In the genomic region with DNA sequence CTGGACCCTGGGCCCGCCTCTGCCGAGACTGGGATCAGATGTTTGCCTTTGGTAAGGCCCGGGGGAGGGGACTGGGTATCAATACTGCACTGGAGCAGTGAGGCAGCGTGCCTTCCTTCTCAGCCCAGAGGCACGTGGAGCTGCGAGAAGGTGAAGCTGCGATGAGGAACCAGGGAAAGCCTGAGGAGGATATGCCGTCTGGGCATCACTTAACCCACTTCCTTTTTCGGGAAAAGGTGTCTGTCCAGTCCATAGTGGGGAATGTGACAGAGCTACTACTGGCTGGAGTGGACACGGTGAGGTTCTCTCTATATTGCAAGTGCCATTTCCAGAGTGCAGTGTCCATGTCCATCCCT, we compare ENCODE assay signal across 14 mouse cellular contexts. TPM values are rescaled to one million over a fixed set of nuclear protein-coding genes. Genes with fewer than 3 reads are reported as not detected.
DNase-seq lines count a peak whose midpoint lies in the region; ATAC-seq lines count a peak whose summit lies in the region.
"Had no signal": no experiment of that assay in that cellular context is flagged by ENCODE, and none has a peak within 500 bp of the region (broad histone marks: within the 10 kb centered on the region; RNA-seq: fewer than 3 reads in every experiment).

No protein-coding gene starts in this region.

- H3K27ac ChIP-seq in heart, embryonic 13.5 days (replicated peaks) = no peak overlapping the region
- no peak overlapping the region for H3K27ac ChIP-seq in midbrain, embryonic 10.5 days (replicated peaks)
- no peak overlapping the region for H3K27ac ChIP-seq in midbrain, embryonic 11.5 days (ENCODE audit: low read depth, low read length)
- no peak overlapping the region for H3K27ac ChIP-seq in intestine, embryonic 15.5 days
- H3K27ac ChIP-seq in stomach, embryonic 16.5 days (ENCODE audit: low read length) = no peak overlapping the region
- H3K27ac ChIP-seq: liver, embryonic 15.5 days; midbrain, embryonic 12.5 days had no signal

- no peak overlapping the region for H3K4me2 ChIP-seq in heart, embryonic 13.5 days
- H3K4me2 ChIP-seq in midbrain, embryonic 11.5 days = no peak overlapping the region
- peak overlapping the region; percentile 66 for H3K4me2 ChIP-seq in intestine, embryonic 15.5 days (replicated peaks)
- H3K4me2 ChIP-seq in stomach, embryonic 16.5 days (ENCODE audit: low read depth, low read length) = peak overlapping the region; percentile 51
- H3K4me2 ChIP-seq: midbrain, embryonic 12.5 days had no signal

- intact Hi-C loops in heart, postnatal 36 days (cut with DNase I) = no loop called here

- H3K4me1 ChIP-seq in heart, embryonic 13.5 days = peaks cover 21% of the 10 kb centered on the region
- peaks cover 18% of the 10 kb centered on the region for H3K4me1 ChIP-seq in midbrain, embryonic 10.5 days
- peaks cover 7% of the 10 kb centered on the region for H3K4me1 ChIP-seq in midbrain, embryonic 11.5 days (ENCODE audit: control insufficient read depth, insufficient read depth, low read length)
- peaks cover 17% of the 10 kb centered on the region for H3K4me1 ChIP-seq in intestine, embryonic 15.5 days (replicated peaks)
- H3K4me1 ChIP-seq in stomach, embryonic 16.5 days (ENCODE audit: control insufficient read depth, insufficient read depth, low read length) = peaks cover 11% of the 10 kb centered on the region

- peak overlapping the region; percentile 32; the same call in 1 of the 2 replicates for H3K4me3 ChIP-seq in heart, embryonic 13.5 days
- H3K4me3 ChIP-seq in midbrain, embryonic 10.5 days = peak overlapping the region; percentile 34; the same call in 1 of the 2 replicates
- no peak overlapping the region for H3K4me3 ChIP-seq in midbrain, embryonic 11.5 days (ENCODE audit: low read depth, low read length)
- no peak overlapping the region for H3K4me3 ChIP-seq in intestine, embryonic 15.5 days (replicated peaks)
- 0 out of 2 replicates have a peak overlapping the region, but pooled peaks have one; percentile 31 for H3K4me3 ChIP-seq in stomach, embryonic 16.5 days (replicated peaks; ENCODE audit: low read length)
- H3K4me3 ChIP-seq: liver, embryonic 15.5 days had no signal

- no peak for DNase-seq in heart, postnatal 36 days
- DNase-seq in midbrain, embryonic 10.5 days (ENCODE audit: low spot score) = no peak
- no peak for DNase-seq in midbrain, embryonic 11.5 days (ENCODE audit: low spot score, missing footprints)
- no peak for DNase-seq in layer of hippocampus, adult 9-10 months (ENCODE audit: low spot score)
- no peak for DNase-seq in kidney, postnatal 4 days
- DNase-seq: cerebellum, adult 9-10 months; gastrocnemius, postnatal 25 days; heart, postnatal 4 days had no signal

- H3K9ac ChIP-seq in heart, embryonic 13.5 days = no peak overlapping the region
- no peak overlapping the region for H3K9ac ChIP-seq in midbrain, embryonic 11.5 days (ENCODE audit: low read length)
- no peak overlapping the region for H3K9ac ChIP-seq in intestine, embryonic 15.5 days
- no peak overlapping the region for H3K9ac ChIP-seq in stomach, embryonic 16.5 days (ENCODE audit: low read length)
- H3K9ac ChIP-seq: liver, embryonic 15.5 days; midbrain, embryonic 12.5 days had no signal

- peaks cover 81% of the 10 kb centered on the region for H3K27me3 ChIP-seq in heart, embryonic 13.5 days (replicated peaks)
- H3K27me3 ChIP-seq in midbrain, embryonic 10.5 days (ENCODE audit: low read depth, poor library complexity, severe bottlenecking) = peaks cover 60% of the 10 kb centered on the region
- peaks cover 39% of the 10 kb centered on the region for H3K27me3 ChIP-seq in midbrain, embryonic 11.5 days (ENCODE audit: control insufficient read depth, insufficient read depth, low read length)
- peaks cover 42% of the 10 kb centered on the region for H3K27me3 ChIP-seq in intestine, embryonic 15.5 days (replicated peaks)
- peaks cover 45% of the 10 kb centered on the region for H3K27me3 ChIP-seq in stomach, embryonic 16.5 days (ENCODE audit: control insufficient read depth, insufficient read depth, low read length)

- ATAC-seq in heart, embryonic 13.5 days (ENCODE audit: extremely low read depth, insufficient number of reproducible peaks, low FRiP score, low TSS enrichment) = no peak
- no peak for ATAC-seq in midbrain, embryonic 11.5 days (ENCODE audit: low FRiP score)
- peak; percentile 28 for ATAC-seq in intestine, embryonic 15.5 days
- ATAC-seq in stomach, embryonic 16.5 days (ENCODE audit: insufficient read depth, low FRiP score) = no peak

- 14% methylated on average over 10 of the region's 10 CpGs for WGBS in heart, embryonic 13.5 days
- 17% methylated on average over 10 of the region's 10 CpGs for WGBS in midbrain, embryonic 10.5 days
- 22% methylated on average over 10 of the region's 10 CpGs for WGBS in midbrain, embryonic 11.5 days
- WGBS in intestine, embryonic 15.5 days = 14% methylated on average over 10 of the region's 10 CpGs
- WGBS in stomach, embryonic 16.5 days = 17% methylated on average over 10 of the region's 10 CpGs

- peaks cover 7% of the 10 kb centered on the region for H3K36me3 ChIP-seq in heart, embryonic 13.5 days
- H3K36me3 ChIP-seq in midbrain, embryonic 10.5 days = peaks cover 27% of the 10 kb centered on the region
- H3K36me3 ChIP-seq in midbrain, embryonic 11.5 days (ENCODE audit: control insufficient read depth, insufficient read depth, low read length) = 0 out of 2 replicates have a peak, but pooled peaks cover 2% of the 10 kb centered on the region
- H3K36me3 ChIP-seq in intestine, embryonic 15.5 days = 0 out of 2 replicates have a peak, but pooled peaks cover 2% of the 10 kb centered on the region
- no peaks in the 10 kb centered on the region for H3K36me3 ChIP-seq in stomach, embryonic 16.5 days (ENCODE audit: control insufficient read depth, insufficient read depth, low read length)
- H3K36me3 ChIP-seq: liver, embryonic 15.5 days had no signal

- no peaks in the 10 kb centered on the region for H3K9me3 ChIP-seq in heart, embryonic 13.5 days
- no peaks in the 10 kb centered on the region for H3K9me3 ChIP-seq in midbrain, embryonic 10.5 days (replicated peaks)
- H3K9me3 ChIP-seq in midbrain, embryonic 11.5 days (ENCODE audit: control insufficient read depth, low read length) = no peaks in the 10 kb centered on the region
- H3K9me3 ChIP-seq in intestine, embryonic 15.5 days = no peaks in the 10 kb centered on the region
- H3K9me3 ChIP-seq in stomach, embryonic 16.5 days (replicated peaks; ENCODE audit: control insufficient read depth, low read length) = no peaks in the 10 kb centered on the region
- H3K9me3 ChIP-seq: liver, embryonic 15.5 days; midbrain, embryonic 12.5 days had no signal

RNA-seq across cellular contexts. Expression of gene Cyp27b1, which starts 2.0 kb away (rescaled TPM):
- polyA plus RNA-seq in heart, embryonic 13.5 days (2015; fragmentation: Nextera tagmentation; extraction: Ambion mirVana) = 0.10 and 0.21 TPM in 2 replicates
- under 1 TPM; 0.14 to 0.31 TPM for total RNA-seq in heart, postnatal 36 days (2021)
- 0.07 and 0.22 TPM in 2 replicates for polyA plus RNA-seq in midbrain, embryonic 10.5 days (2016; fragmentation: Nextera tagmentation; extraction: Ambion mirVana)
- polyA plus RNA-seq in midbrain, embryonic 11.5 days (2014; fragmentation: Nextera tagmentation; extraction: Ambion mirVana) = not detected in 2 replicates
- 0.05 and 0.11 TPM in 2 replicates for polyA plus RNA-seq in intestine, embryonic 15.5 days (2015; fragmentation: Nextera tagmentation; extraction: Ambion mirVana)
- polyA plus RNA-seq in stomach, embryonic 16.5 days (2015; fragmentation: Nextera tagmentation; extraction: Ambion mirVana) = 0.21 and 0.37 TPM in 2 replicates
- polyA plus RNA-seq: embryonic facial prominence, embryonic 11.5 days; liver, embryonic 15.5 days had no signal

RNA-seq across cellular contexts. Expression of gene Eef1akmt3, which starts 8.8 kb away (rescaled TPM):
- polyA plus RNA-seq in heart, embryonic 13.5 days (2015; fragmentation: Nextera tagmentation; extraction: Ambion mirVana) = 0.33 and 0.34 TPM in 2 replicates
- not detected for total RNA-seq in heart, postnatal 36 days (2021)
- 0.19 and 0.26 TPM in 2 replicates for polyA plus RNA-seq in midbrain, embryonic 10.5 days (2016; fragmentation: Nextera tagmentation; extraction: Ambion mirVana)
- polyA plus RNA-seq in midbrain, embryonic 11.5 days (2014; fragmentation: Nextera tagmentation; extraction: Ambion mirVana) = 0.06 and 0.11 TPM in 2 replicates
- polyA plus RNA-seq in intestine, embryonic 15.5 days (2015; fragmentation: Nextera tagmentation; extraction: Ambion mirVana) = 0.40 and 0.69 TPM in 2 replicates
- polyA plus RNA-seq in stomach, embryonic 16.5 days (2015; fragmentation: Nextera tagmentation; extraction: Ambion mirVana) = 1.3 and 1.5 TPM in 2 replicates

RNA-seq across cellular contexts. Expression of gene Mettl1, which starts 8.9 kb away (rescaled TPM):
- polyA plus RNA-seq in heart, embryonic 13.5 days (2015; fragmentation: Nextera tagmentation; extraction: Ambion mirVana) = 36.3 and 41.7 TPM in 2 replicates
- total RNA-seq in heart, postnatal 36 days (2021) = 1 to 10 TPM; 7.7 to 7.9 TPM
- polyA plus RNA-seq in midbrain, embryonic 10.5 days (2016; fragmentation: Nextera tagmentation; extraction: Ambion mirVana) = 54.3 and 56.7 TPM in 2 replicates
- 36.5 and 37.4 TPM in 2 replicates for polyA plus RNA-seq in midbrain, embryonic 11.5 days (2014; fragmentation: Nextera tagmentation; extraction: Ambion mirVana)
- 48.9 and 55.1 TPM in 2 replicates for polyA plus RNA-seq in intestine, embryonic 15.5 days (2015; fragmentation: Nextera tagmentation; extraction: Ambion mirVana)
- polyA plus RNA-seq in stomach, embryonic 16.5 days (2015; fragmentation: Nextera tagmentation; extraction: Ambion mirVana) = 49.4 and 49.5 TPM in 2 replicates

RNA-seq across cellular contexts. Expression of gene March9, which starts 9.9 kb away (rescaled TPM):
- polyA plus RNA-seq in heart, embryonic 13.5 days (2015; fragmentation: Nextera tagmentation; extraction: Ambion mirVana) = 0.12 and 0.18 TPM in 2 replicates
- total RNA-seq in heart, postnatal 36 days (2021) = 1 to 10 TPM; 2.3 to 2.9 TPM
- 1.3 and 1.7 TPM in 2 replicates for polyA plus RNA-seq in midbrain, embryonic 10.5 days (2016; fragmentation: Nextera tagmentation; extraction: Ambion mirVana)
- polyA plus RNA-seq in midbrain, embryonic 11.5 days (2014; fragmentation: Nextera tagmentation; extraction: Ambion mirVana) = 3.2 and 3.7 TPM in 2 replicates
- 0.74 and 0.91 TPM in 2 replicates for polyA plus RNA-seq in intestine, embryonic 15.5 days (2015; fragmentation: Nextera tagmentation; extraction: Ambion mirVana)
- 0.66 and 0.72 TPM in 2 replicates for polyA plus RNA-seq in stomach, embryonic 16.5 days (2015; fragmentation: Nextera tagmentation; extraction: Ambion mirVana)

RNA-seq across cellular contexts. Expression of gene Cdk4, which starts 13.2 kb away (rescaled TPM):
- polyA plus RNA-seq in heart, embryonic 13.5 days (2015; fragmentation: Nextera tagmentation; extraction: Ambion mirVana) = 1,002 and 1,117 TPM in 2 replicates
- total RNA-seq in heart, postnatal 36 days (2021) = 10 to 100 TPM; 76.7 to 85.5 TPM
- polyA plus RNA-seq in midbrain, embryonic 10.5 days (2016; fragmentation: Nextera tagmentation; extraction: Ambion mirVana) = 2,811 and 2,916 TPM in 2 replicates
- 2,818 and 2,848 TPM in 2 replicates for polyA plus RNA-seq in midbrain, embryonic 11.5 days (2014; fragmentation: Nextera tagmentation; extraction: Ambion mirVana)
- polyA plus RNA-seq in intestine, embryonic 15.5 days (2015; fragmentation: Nextera tagmentation; extraction: Ambion mirVana) = 1,579 and 1,616 TPM in 2 replicates
- 1,208 and 1,239 TPM in 2 replicates for polyA plus RNA-seq in stomach, embryonic 16.5 days (2015; fragmentation: Nextera tagmentation; extraction: Ambion mirVana)

Comparison
In these comparisons a context has a peak if more than half of its experiments do, and no peak if none do; other contexts are left out.
1. H3K4me3 ChIP-seq: peak in heart, embryonic 13.5 days (single experiment), midbrain, embryonic 10.5 days (single experiment) and stomach, embryonic 16.5 days (single experiment); none in midbrain, embryonic 11.5 days (single experiment) and intestine, embryonic 15.5 days (single experiment).
2. H3K4me2 ChIP-seq: peak in intestine, embryonic 15.5 days (single experiment) and stomach, embryonic 16.5 days (single experiment); none in heart, embryonic 13.5 days (single experiment) and midbrain, embryonic 11.5 days (single experiment).